Mouse (Mus musculus) intestine, postnatal 0 days (tissue): ENCODE measurements around the gene Olfr628. TPM values are rescaled to one million over a fixed set of nuclear protein-coding genes. Genes with fewer than 3 reads are reported as not detected.
"Not testable (repeated sequence)": the region's sequence is repeated elsewhere in the genome, so short reads cannot be mapped to it uniquely, and the experiment has no call there.

ENCODE experiments used
- ATAC-seq: fragments of 200-750 bp; cut with Nextera tagmentation; 2 replicates; pipeline ENCODE4 v1.8.0; 2017; ENCODE audit warnings: mild to moderate bottlenecking, moderate TSS enrichment, moderate library complexity
- H3K27ac ChIP-seq: fragments of 300-500 bp; sonication (generic); 2 replicates; pipeline ENCODE4 v1.5.1; 2014; ENCODE audit warnings: mild to moderate bottlenecking, low read depth, low read length, moderate library complexity
- H3K27me3 ChIP-seq: fragments of 300-500 bp; sonication (generic); replicated peaks from 2 replicates; pipeline ENCODE4 v1.6.1; 2014; ENCODE audit warnings: low read length, mixed read lengths; ENCODE audit not compliant: control insufficient read depth, insufficient read depth
- H3K36me3 ChIP-seq: fragments of 300-500 bp; sonication (generic); 2 replicates; pipeline ENCODE4 v1.6.1; 2014; ENCODE audit warnings: mild to moderate bottlenecking, moderate library complexity; ENCODE audit not compliant: control insufficient read depth, insufficient read depth
- H3K4me1 ChIP-seq: fragments of 300-500 bp; sonication (generic); replicated peaks from 2 replicates; pipeline ENCODE4 v1.6.1; 2014; ENCODE audit warnings: antibody characterized with exemption, low read length, mixed read lengths; ENCODE audit not compliant: control insufficient read depth, insufficient read depth
- H3K4me2 ChIP-seq: fragments of 300-500 bp; sonication (generic); replicated peaks from 2 replicates; pipeline ENCODE4 v1.6.1; 2014; ENCODE audit warnings: low read depth, mild to moderate bottlenecking, moderate library complexity
- H3K4me3 ChIP-seq: fragments of 300-500 bp; sonication (generic); 2 replicates; pipeline ENCODE4 v1.5.1; 2014; ENCODE audit warnings: low read depth, low read length
- H3K9ac ChIP-seq: fragments of 300-500 bp; sonication (generic); 2 replicates; pipeline ENCODE4 v1.6.1; 2014; ENCODE audit warnings: mild to moderate bottlenecking, low read depth, low read length
- H3K9me3 ChIP-seq: fragments of 300-500 bp; sonication (generic); 2 replicates; pipeline ENCODE4 v1.6.1; 2016; ENCODE audit warnings: mixed run types; ENCODE audit not compliant: control insufficient read depth
- CTCF ChIP-seq: sonication (generic); IDR thresholded peaks from 2 replicates; pipeline ENCODE4 v1.5.1; 2016; ENCODE audit warnings: low read depth, mild to moderate bottlenecking, control low read depth, antibody characterized with exemption, moderate library complexity
- WGBS: fragments of 180-500 bp; shearing (Covaris S2); extraction: QIAGEN DNeasy Blood & Tissue Kit; methylation state at CpG from one replicate; pipeline ENCODE4 v1.1.7; 2014; 5-methylcytosine and 5-hydroxymethylcytosine counted together
- polyA plus RNA-seq: library from polyadenylated mRNA; unstranded; fragments of >200 nt; fragmentation: Nextera tagmentation; extraction: Ambion mirVana; gene quantifications from 2 replicates; pipeline ENCODE4 v1.2.1, GENCODE M21; 2015

The Olfr628 gene
- polyA plus RNA-seq, 1 experiment from 2014 or later, result not detected

DNA sequence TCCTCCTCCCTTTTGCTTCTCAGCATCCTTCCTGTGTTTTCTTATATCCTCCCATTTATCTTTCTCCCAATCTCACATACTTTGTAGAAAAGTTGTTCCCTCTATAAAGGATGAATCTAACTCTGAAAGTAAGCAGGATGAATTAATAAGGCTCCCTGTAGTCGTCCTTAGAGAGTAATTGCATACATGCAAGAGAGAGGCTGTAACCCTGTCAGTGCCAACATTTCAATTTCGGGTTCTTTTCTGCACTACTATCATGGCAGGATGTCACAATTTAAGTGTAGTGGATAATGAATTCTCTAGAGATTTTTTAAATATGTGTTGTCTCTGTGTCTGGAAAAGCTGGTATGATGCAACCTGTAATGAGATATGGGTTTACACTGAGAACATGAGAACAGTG, 27.1 kb downstream of the Olfr628 start, which contains the start of gene Olfr630:
Gene Olfr630, minus strand, starts transcription at position 101 of the 400 bp plus-strand sequence.
- Histone ChIP-seq H3K4me2 (no peak within 1 kb of the TSS), H3K9ac (no peak within 1 kb of the TSS), H3K27me3 (no peaks in the 10 kb centered on the region), H3K4me3 (no peak within 1 kb of the TSS), H3K4me1 (no peaks in the 10 kb centered on the region), H3K9me3 (no peaks in the 10 kb centered on the region), H3K36me3 (no peaks in the 10 kb centered on the region), H3K27ac (no peak within 1 kb of the TSS)
- ATAC-seq, result no peak
- 41% methylated on average over 2 of the region's 2 CpGs for WGBS
- no peak for TF ChIP-seq CTCF

- H3K4me2 ChIP-seq, H3K27me3 ChIP-seq, H3K4me3 ChIP-seq, H3K9me3 ChIP-seq, ATAC-seq, H3K4me1 ChIP-seq, H3K36me3 ChIP-seq, H3K27ac ChIP-seq, H3K9ac ChIP-seq: not testable (repeated sequence)
- 81% methylated on average over 6 of the region's 6 CpGs for WGBS
Measured at GRCm38 (mm10) chr7:103762212-103762611, 32.0 kb downstream of the Olfr628 start.

GRCm38 (mm10) chr7:103767687-103768086, 37.5 kb downstream of the Olfr628 start:
- WGBS, result 83% methylated on average over 5 of the region's 6 CpGs
- not testable (repeated sequence) for ATAC-seq, H3K4me3 ChIP-seq, H3K36me3 ChIP-seq, H3K27ac ChIP-seq, H3K9me3 ChIP-seq, H3K4me1 ChIP-seq, H3K4me2 ChIP-seq, H3K27me3 ChIP-seq, H3K9ac ChIP-seq

- no peaks in the 10 kb centered on the region for H3K4me1 ChIP-seq
- 77% methylated on average over 2 of the region's 2 CpGs for WGBS
Measured at GRCm38 (mm10) chr7:103771494-103771893, 41.3 kb downstream of the Olfr628 start, which contains the start of gene Olfr69. Gene Olfr69, minus strand, starts transcription at chr7:103771594.

GRCm38 (mm10) chr7:103777652-103778051, 47.5 kb downstream of the Olfr628 start:
- H3K27ac ChIP-seq, H3K4me1 ChIP-seq, H3K27me3 ChIP-seq, H3K4me3 ChIP-seq, H3K9me3 ChIP-seq, ATAC-seq, H3K36me3 ChIP-seq, H3K9ac ChIP-seq, H3K4me2 ChIP-seq: not testable (repeated sequence)
- 83% methylated on average over 3 of the region's 4 CpGs for WGBS

More at GRCm38 (mm10) chr7:103771494-103771893, 41.3 kb downstream of the Olfr628 start, which contains the start of gene Olfr69:
- ATAC-seq, result no peak
- H3K36me3 ChIP-seq, result no peaks in the 10 kb centered on the region
- no peak within 1 kb of the TSS for H3K27ac ChIP-seq
- no peak within 1 kb of the TSS for H3K4me3 ChIP-seq
- H3K9ac ChIP-seq, result no peak within 1 kb of the TSS
- no peak for TF ChIP-seq CTCF
- H3K4me2 ChIP-seq, result no peak within 1 kb of the TSS
- H3K27me3 ChIP-seq, result no peaks in the 10 kb centered on the region
- H3K9me3 ChIP-seq, result no peaks in the 10 kb centered on the region

DNA sequence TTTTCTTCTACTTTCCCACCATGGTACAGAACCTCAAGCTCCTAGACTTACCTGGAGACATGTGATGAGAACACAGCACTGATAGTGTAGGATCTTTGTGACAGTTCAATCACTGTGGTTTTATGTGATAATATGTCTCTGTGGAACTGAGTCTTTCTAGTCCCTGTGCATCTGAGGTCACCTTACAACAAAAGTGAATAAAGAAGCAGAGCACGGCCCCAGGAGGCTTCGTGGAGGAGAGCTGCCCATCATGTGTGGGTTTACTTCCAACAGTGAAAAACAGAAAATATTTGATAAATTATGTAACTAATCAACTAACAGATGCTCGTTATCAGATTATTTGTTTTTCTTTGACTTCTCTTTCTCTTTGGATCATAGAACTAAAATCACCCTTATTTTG, 49.4 kb downstream of the Olfr628 start, which contains the start of gene Olfr68:
Gene Olfr68, minus strand, starts transcription at position 101 of the 400 bp plus-strand sequence.
- H3K27ac ChIP-seq, result no peak within 1 kb of the TSS
- no peaks in the 10 kb centered on the region for H3K36me3 ChIP-seq
- ATAC-seq, result no peak
- H3K4me3 ChIP-seq, result no peak within 1 kb of the TSS
- TF ChIP-seq CTCF, result no peak
- no peak within 1 kb of the TSS for H3K4me2 ChIP-seq
- WGBS, result 73% methylated on average over 3 of the region's 3 CpGs
- no peaks in the 10 kb centered on the region for H3K9me3 ChIP-seq
- no peaks in the 10 kb centered on the region for H3K4me1 ChIP-seq
- no peaks in the 10 kb centered on the region for H3K27me3 ChIP-seq
- H3K9ac ChIP-seq, result no peak within 1 kb of the TSS

Other genes starting within 250 kb of the Olfr628 start
- gene Olfr609, start 232.3 kb upstream of the Olfr628 start, polyA plus RNA-seq, result not detected in 2 replicates
- gene Olfr610, start 218.3 kb upstream of the Olfr628 start, polyA plus RNA-seq, result not detected in 2 replicates
- not detected in 2 replicates for gene Olfr611, start 209.5 kb upstream of the Olfr628 start, polyA plus RNA-seq
- gene Olfr612, start 187.7 kb upstream of the Olfr628 start, polyA plus RNA-seq, result not detected in 2 replicates
- gene Olfr613, start 182.3 kb upstream of the Olfr628 start, polyA plus RNA-seq, result not detected in 2 replicates
- not detected in 2 replicates for gene Olfr615, start 174.3 kb upstream of the Olfr628 start, polyA plus RNA-seq
- gene Olfr616, start 161.2 kb upstream of the Olfr628 start, polyA plus RNA-seq, result not detected in 2 replicates
- gene Olfr617, start 157.3 kb upstream of the Olfr628 start, polyA plus RNA-seq, result not detected in 2 replicates
- not detected in 2 replicates for gene Olfr618, start 140.3 kb upstream of the Olfr628 start, polyA plus RNA-seq
- not detected in 2 replicates for gene Olfr619, start 129.8 kb upstream of the Olfr628 start, polyA plus RNA-seq
- not detected in 2 replicates for gene Olfr620, start 117.8 kb upstream of the Olfr628 start, polyA plus RNA-seq
- not detected in 2 replicates for gene Olfr622, start 87.7 kb upstream of the Olfr628 start, polyA plus RNA-seq
- not detected in 2 replicates for gene Olfr623, start 66.7 kb upstream of the Olfr628 start, polyA plus RNA-seq
- gene Olfr624, start 59.2 kb upstream of the Olfr628 start, polyA plus RNA-seq, result 0.09 TPM in 2 replicates
- not detected in 2 replicates for gene Olfr625-ps1, start 47.7 kb upstream of the Olfr628 start, polyA plus RNA-seq
- not detected in 2 replicates for gene Olfr243, start 15.7 kb upstream of the Olfr628 start, polyA plus RNA-seq
- gene Olfr629, start 14.6 kb downstream of the Olfr628 start, polyA plus RNA-seq, result not detected in 2 replicates
- not detected in 2 replicates for gene Olfr630, start 27.0 kb downstream of the Olfr628 start, polyA plus RNA-seq
- gene Olfr69, start 41.2 kb downstream of the Olfr628 start, polyA plus RNA-seq, result not detected in 2 replicates
- gene Olfr68, start 49.3 kb downstream of the Olfr628 start, polyA plus RNA-seq, result not detected in 2 replicates
- not detected in 2 replicates for gene Olfr67, start 61.4 kb downstream of the Olfr628 start, polyA plus RNA-seq
- gene Hbb-bt, start 83.6 kb downstream of the Olfr628 start, polyA plus RNA-seq, result 164 and 228 TPM in 2 replicates
- gene Hbb-bs, start 97.7 kb downstream of the Olfr628 start, polyA plus RNA-seq, result 726 and 1,073 TPM in 2 replicates
- gene Hbb-bh2, start 110.1 kb downstream of the Olfr628 start, polyA plus RNA-seq, result not detected in 2 replicates
- gene Hbb-bh1, start 112.8 kb downstream of the Olfr628 start, polyA plus RNA-seq, result not detected in 2 replicates
- gene Hbb-y, start 122.8 kb downstream of the Olfr628 start, polyA plus RNA-seq, result 0.52 TPM in 1 of 2 replicates, not detected in the other
- gene Olfr66, start 155.9 kb downstream of the Olfr628 start, polyA plus RNA-seq, result not detected in 2 replicates
- not detected in 2 replicates for gene Olfr64, start 164.1 kb downstream of the Olfr628 start, polyA plus RNA-seq
- not detected in 2 replicates for gene Olfr65, start 173.1 kb downstream of the Olfr628 start, polyA plus RNA-seq
- gene Olfr631, start 198.5 kb downstream of the Olfr628 start, polyA plus RNA-seq, result not detected in 2 replicates
- not detected in 2 replicates for gene Olfr632, start 204.0 kb downstream of the Olfr628 start, polyA plus RNA-seq
- gene Olfr633, start 214.1 kb downstream of the Olfr628 start, polyA plus RNA-seq, result not detected in 2 replicates
- not detected in 2 replicates for gene Olfr635, start 240.8 kb downstream of the Olfr628 start, polyA plus RNA-seq